Mouse (Mus musculus) thymus, adult 2 months (tissue): ENCODE measurements around the gene Tomm70a. TPM values are rescaled to one million over a fixed set of nuclear protein-coding genes. Genes with fewer than 3 reads are reported as not detected.

Experiments used
- DNase-seq: peaks from one replicate; pipeline ENCODE4 v3.0.0; 2021
- H3K27ac ChIP-seq: fragments of 200-500 bp; 2 replicates; pipeline ENCODE4 v1.5.1; 2012; ENCODE audit warnings: low read length, control low read depth; ENCODE audit not compliant: control insufficient read depth, insufficient read depth
- H3K27me3 ChIP-seq: fragments of 200-500 bp; 2 replicates; pipeline ENCODE4 v1.6.1; 2012; ENCODE audit warnings: mild to moderate bottlenecking, low read length, moderate library complexity, mixed read lengths; ENCODE audit not compliant: control insufficient read depth, insufficient read depth
- H3K36me3 ChIP-seq: fragments of 200-500 bp; 2 replicates; pipeline ENCODE4 v1.6.1; 2012; ENCODE audit warnings: mild to moderate bottlenecking, low read length, moderate library complexity; ENCODE audit not compliant: control insufficient read depth, insufficient read depth
- H3K4me1 ChIP-seq: fragments of 200-500 bp; replicated peaks from 2 replicates; pipeline ENCODE4 v1.6.1; 2012; ENCODE audit warnings: low read length; ENCODE audit not compliant: control insufficient read depth, insufficient read depth
- H3K4me3 ChIP-seq: fragments of 200-500 bp; 2 replicates; pipeline ENCODE4 v1.5.1; 2012; ENCODE audit warnings: mild to moderate bottlenecking, low read length, control low read depth, moderate library complexity; ENCODE audit not compliant: control insufficient read depth, insufficient read depth
- CTCF ChIP-seq: fragments of 200-500 bp; IDR thresholded peaks from 2 replicates; pipeline ENCODE4 v1.5.1; 2012; ENCODE audit warnings: mild to moderate bottlenecking, control low read depth, low read length, moderate library complexity, borderline replicate concordance; ENCODE audit not compliant: control insufficient read depth, poor library complexity, insufficient read depth; ENCODE audit errors: extremely low read depth
- POLR2A ChIP-seq: fragments of 200-500 bp; IDR thresholded peaks from 2 replicates; pipeline ENCODE4 v1.6.1; 2012; ENCODE audit warnings: mild to moderate bottlenecking, low read length, control low read depth, moderate library complexity; ENCODE audit not compliant: control insufficient read depth, poor library complexity, insufficient read depth; ENCODE audit errors: extremely low read depth
- WGBS: fragments of 180-500 bp; shearing (Covaris S2); methylation state at CpG from one replicate; pipeline ENCODE4 v1.1.7; 2018; 5-methylcytosine and 5-hydroxymethylcytosine counted together
- polyA plus RNA-seq: library from polyadenylated mRNA; depleted of rRNA; stranded (reverse); fragments of >200 nt; gene quantifications from 2 replicates; pipeline ENCODE4 v1.2.3, GENCODE M21; 2012

The Tomm70a gene
- polyA plus RNA-seq, 1 experiment: 14.7 TPM

DNA sequence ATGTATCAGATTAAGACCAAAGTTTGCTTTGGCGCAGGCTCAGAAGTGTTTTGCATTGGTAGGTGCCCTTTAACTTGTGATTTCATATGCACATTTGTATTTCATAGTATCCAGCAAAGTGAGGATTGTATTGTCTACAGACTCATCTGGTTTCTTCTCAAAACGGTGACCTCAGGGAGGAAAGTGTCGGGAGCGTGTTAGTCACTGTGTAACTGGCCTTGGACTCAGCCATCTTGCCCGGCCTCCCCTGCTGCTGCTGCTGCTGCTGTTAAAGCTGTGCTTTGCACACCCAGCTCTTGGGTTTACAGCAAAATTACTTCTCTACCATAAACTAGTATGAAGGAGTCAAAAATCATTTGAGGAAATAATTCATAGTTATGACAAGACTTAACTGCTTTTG lies 23.2 kb downstream of the Tomm70a start:
- Histone ChIP-seq H3K36me3 (peaks cover 40% of the 10 kb centered on the region), H3K27me3 (no peaks in the 10 kb centered on the region), H3K4me3 (no peak overlapping the region), H3K27ac (no peak overlapping the region), H3K4me1 (no peaks in the 10 kb centered on the region)
- no peak for DNase-seq
- TF ChIP-seq POLR2A (no peak), CTCF (no peak)
- WGBS: 97% methylated on average over 5 of the region's 5 CpGs

DNA sequence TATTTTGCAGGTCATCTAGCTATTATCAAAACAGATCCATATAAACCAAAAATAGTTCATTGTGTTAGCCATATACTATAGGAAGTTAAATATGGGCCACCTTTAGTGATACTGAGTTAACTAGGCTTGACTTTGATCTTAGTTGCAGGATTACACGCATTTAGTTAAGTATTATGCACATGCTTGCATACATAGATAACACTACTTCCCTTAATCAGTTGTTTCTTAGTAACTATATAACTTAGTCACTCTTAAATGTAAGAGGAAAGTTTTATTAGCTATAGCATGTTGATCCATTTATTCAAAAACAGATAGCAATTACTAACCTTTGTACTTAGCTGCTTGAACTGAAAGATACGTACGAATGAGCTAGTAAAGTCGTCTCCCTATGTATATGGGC lies 29.9 kb downstream of the Tomm70a start:
- H3K36me3 ChIP-seq: peaks cover 43% of the 10 kb centered on the region
- no peak for TF ChIP-seq POLR2A
- TF ChIP-seq CTCF: no peak
- WGBS: 98% methylated on average over 4 of the region's 4 CpGs
- H3K27ac ChIP-seq: no peak overlapping the region
- H3K4me3 ChIP-seq: no peak overlapping the region
- no peak for DNase-seq
- no peaks in the 10 kb centered on the region for H3K4me1 ChIP-seq
- no peaks in the 10 kb centered on the region for H3K27me3 ChIP-seq

DNA sequence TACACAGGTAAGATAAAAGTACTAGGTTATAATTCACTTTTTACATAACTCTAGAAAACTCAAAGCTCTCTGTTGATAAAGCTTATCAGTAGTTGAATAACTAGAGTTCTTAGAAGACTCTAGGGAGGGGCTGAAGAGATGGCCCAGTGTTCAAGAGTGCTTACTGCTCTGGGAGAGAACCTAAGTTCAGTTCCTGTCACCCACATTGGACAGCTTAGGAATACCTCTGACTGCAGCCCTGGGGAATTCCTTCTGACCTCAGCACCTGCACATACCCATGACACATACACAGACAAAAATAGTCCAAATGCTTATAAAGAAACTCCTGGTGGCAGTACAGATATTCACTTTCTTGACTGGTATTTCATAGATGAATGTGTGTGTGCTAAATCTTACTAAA lies 34.4 kb downstream of the Tomm70a start:
- Histone ChIP-seq H3K27me3 (no peaks in the 10 kb centered on the region), H3K27ac (no peak overlapping the region), H3K4me1 (no peaks in the 10 kb centered on the region), H3K36me3 (peaks cover 34% of the 10 kb centered on the region), H3K4me3 (no peak overlapping the region)
- DNase-seq: no peak
- TF ChIP-seq POLR2A (no peak), CTCF (no peak)

DNA sequence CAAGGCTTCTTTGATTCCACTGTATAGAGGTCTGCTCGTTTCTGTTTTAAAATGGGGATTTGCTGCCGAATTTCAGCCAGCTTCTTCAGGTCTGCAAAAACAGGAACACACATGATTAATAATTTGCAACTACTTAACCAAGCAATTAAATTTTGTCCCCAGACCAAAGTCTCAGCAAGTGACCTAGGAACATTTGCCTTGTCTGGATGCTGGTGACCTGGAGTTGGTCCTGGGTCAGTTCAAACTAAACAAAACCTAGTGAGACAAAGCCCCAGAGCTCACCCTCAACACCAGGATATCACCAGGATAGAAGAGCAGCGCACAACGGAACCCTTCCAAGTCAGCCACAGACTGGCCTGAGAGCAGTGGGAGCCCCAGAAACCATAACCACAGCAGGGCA lies 35.6 kb downstream of the Tomm70a start:
- peaks cover 34% of the 10 kb centered on the region for H3K36me3 ChIP-seq
- no peak for TF ChIP-seq CTCF
- no peak for TF ChIP-seq POLR2A
- H3K27ac ChIP-seq: no peak overlapping the region
- H3K4me1 ChIP-seq: no peaks in the 10 kb centered on the region
- H3K4me3 ChIP-seq: no peak overlapping the region
- 97% methylated on average over 4 of the region's 4 CpGs for WGBS
- DNase-seq: no peak
- no peaks in the 10 kb centered on the region for H3K27me3 ChIP-seq

DNA sequence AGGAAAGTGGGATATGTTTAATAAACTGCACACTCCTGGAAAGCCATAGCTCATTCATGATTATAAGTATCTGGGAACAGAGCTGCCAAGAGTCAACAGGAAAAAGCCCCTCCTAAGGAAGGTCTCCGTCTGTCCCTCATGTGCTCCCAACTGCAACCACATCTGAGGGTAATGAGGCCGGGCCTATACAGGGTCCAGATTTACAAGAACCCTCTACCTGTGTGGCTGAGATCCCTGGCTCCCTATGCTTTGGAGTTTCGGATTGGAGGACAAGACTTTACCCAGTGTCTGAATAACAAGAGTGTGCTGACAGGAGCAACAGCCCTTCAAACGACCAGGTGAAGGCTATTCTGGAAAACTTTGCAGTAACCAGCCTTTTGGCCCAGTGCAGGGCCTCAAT lies 36.2 kb downstream of the Tomm70a start:
- H3K36me3 ChIP-seq: peaks cover 29% of the 10 kb centered on the region

DNA sequence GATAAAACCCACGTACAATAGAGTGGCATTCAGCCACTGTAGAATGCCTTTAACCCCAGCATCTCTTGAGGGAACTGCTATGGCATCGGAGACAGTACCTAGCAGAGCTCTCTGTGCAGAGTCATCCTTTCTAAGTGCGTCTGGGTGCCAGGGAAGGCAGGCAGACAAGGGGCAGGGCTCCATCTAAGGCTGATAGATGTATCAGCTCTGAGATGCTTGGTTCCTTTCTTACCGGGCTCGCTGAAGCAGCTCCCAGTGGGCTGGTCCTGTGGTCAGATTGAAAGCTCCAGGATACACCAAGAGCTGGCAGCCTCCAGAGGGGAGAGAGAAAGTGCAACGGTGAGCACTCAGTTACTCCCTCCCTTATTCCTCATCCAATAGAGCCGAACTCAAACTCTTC lies 38.3 kb downstream of the Tomm70a start:
- WGBS: 89% methylated on average over 7 of the region's 7 CpGs
- Histone ChIP-seq H3K36me3 (peaks cover 21% of the 10 kb centered on the region), H3K4me3 (no peak overlapping the region), H3K27ac (no peak overlapping the region), H3K4me1 (no peaks in the 10 kb centered on the region), H3K27me3 (no peaks in the 10 kb centered on the region)
- DNase-seq: no peak
- no peak for TF ChIP-seq POLR2A

More for the DNA sequence above, 36.2 kb downstream of the Tomm70a start:
- H3K27me3 ChIP-seq: no peaks in the 10 kb centered on the region
- no peak overlapping the region for H3K4me3 ChIP-seq
- no peak overlapping the region for H3K27ac ChIP-seq
- WGBS: 90% methylated on average over 4 of the region's 4 CpGs
- TF ChIP-seq POLR2A: no peak
- no peak for DNase-seq
- H3K4me1 ChIP-seq: no peaks in the 10 kb centered on the region

DNA sequence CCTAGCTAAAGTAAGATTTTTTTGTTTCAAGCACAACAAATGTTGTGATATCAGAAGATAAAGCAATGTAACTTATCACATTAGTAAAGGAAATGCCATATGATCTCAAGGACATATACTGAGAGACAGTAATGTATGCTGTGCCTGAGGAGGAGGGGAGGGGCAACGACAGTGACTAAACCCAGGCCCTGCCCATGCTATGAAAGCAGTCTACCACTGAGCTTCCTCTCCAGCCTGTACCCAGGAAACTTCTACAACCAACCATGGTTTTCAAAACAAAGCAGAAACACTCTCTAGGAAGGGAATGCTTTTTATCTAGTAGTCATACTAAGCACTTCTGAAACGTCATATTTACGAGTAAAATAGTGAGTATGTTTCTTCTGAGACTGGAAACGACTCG lies 41.3 kb downstream of the Tomm70a start:
- H3K4me1 ChIP-seq: peaks cover 2% of the 10 kb centered on the region

More for the DNA sequence above, 41.3 kb downstream of the Tomm70a start:
- DNase-seq: no peak
- Histone ChIP-seq H3K36me3 (peaks cover 4% of the 10 kb centered on the region; the same call in 1 of the 2 replicates), H3K4me3 (no peak overlapping the region), H3K27me3 (no peaks in the 10 kb centered on the region), H3K27ac (no peak overlapping the region)
- WGBS: 87% methylated on average over 5 of the region's 5 CpGs
- no peak for TF ChIP-seq POLR2A
- TF ChIP-seq CTCF: no peak
